Mouse (Mus musculus) inflammation-experienced regulatory T-cells, adult 16 weeks (primary cell): Measurements from ENCODE around the gene Syvn1. TPM values are rescaled to one million over a fixed set of nuclear protein-coding genes. Genes with fewer than 3 reads are reported as not detected.

Source experiments
- polyA plus RNA-seq: library from polyadenylated mRNA; unstranded; fragments of 100-300 nt; shearing (Covaris generic); gene quantifications from one replicate; pipeline ENCODE4 v1.2.1, GENCODE M21; 2017

Gene Syvn1
- polyA plus RNA-seq, result 63.0 TPM

DNA sequence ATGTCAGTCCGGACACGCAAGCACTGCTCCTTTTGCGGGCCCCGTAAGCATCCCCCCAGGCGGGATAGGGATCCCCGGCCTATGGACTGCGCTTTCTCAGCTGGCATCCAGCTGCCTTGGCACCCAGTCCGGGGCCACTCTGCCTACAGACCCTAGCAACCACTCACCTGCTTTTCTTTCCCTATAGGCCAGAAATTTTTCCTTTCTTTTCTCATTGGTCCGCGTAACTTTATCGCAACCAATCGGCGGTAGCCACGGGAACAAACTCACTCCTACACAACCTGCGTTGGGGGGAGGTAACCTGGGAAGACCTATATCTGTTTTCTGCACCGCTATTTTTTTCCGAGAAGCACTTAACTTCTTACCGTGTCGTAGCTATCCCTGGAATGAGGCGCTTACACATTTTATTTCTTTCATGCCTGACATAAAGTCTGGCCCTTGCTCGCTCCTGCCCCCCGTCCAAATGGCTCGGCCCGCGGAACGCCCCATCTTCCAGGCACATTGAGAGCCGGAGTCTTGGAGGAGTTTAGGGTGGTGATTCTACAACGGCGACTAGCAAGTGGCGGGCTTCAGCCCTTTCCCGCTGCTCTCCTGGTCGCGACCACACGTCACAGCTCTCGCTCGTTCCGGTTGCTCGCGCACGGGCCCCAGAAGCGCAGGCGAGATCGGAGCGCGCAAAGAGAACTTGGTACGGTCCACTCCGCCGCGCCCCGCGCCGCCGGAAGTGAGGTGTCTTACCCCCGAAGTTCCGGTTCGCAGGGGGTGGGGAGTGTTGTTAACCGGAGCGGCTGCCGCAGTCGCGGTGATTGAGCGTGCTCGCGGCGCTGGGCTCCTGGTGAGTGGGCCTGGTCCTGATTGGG lies at the start of gene Syvn1:
Gene Syvn1 (plus strand): TSS at position 283 of the 860 bp plus-strand sequence.

GRCm38 (mm10) chr19:6015511-6016315 lies 30.7 kb upstream of the Syvn1 start, which contains the start of gene Capn1:
Gene Capn1 (minus strand): TSS chr19:6015897.

DNA sequence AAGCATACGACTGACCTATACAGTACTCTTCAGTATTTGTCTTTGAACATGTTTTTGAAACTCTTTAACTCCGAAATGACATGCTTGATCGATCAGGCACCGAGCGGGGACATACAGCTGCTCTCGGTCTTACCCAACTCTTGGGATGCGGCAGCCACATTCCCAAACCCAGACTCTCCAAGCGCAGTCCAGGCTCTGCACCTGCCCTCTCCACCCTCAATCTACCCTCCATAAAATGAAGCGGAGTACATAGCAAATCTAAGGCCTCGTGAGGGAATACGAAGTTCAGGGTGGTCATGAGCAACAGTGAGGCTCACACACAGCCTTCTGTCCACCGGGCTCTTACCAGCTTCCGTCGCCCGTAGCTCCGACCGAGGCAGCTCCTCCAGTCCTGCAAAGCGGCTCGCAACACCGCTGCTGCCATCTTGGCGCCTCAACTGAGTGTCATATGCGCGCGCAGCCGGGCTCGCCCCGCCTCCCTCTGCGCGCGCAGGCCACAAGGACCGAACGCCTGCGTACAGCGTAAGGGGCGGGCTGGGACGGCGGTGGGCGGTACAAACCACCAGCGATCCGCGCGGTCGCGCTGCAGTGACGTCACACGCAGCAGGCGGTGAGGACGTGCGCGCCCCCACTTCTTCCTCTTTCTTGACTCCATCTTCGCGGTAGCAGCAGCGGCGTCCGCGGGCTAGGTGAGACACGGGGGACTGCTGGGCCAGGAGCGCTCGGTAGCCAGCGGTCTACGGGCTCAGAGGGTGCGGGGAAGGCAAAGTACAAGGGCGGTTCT lies 11.1 kb downstream of the Syvn1 start, which contains the start of the genes Mrpl49 and Fau:
Gene Mrpl49 (minus strand): TSS at position 473 of the 784 bp plus-strand sequence.
Gene Fau (plus strand): TSS at position 532 of the 784 bp plus-strand sequence.

DNA sequence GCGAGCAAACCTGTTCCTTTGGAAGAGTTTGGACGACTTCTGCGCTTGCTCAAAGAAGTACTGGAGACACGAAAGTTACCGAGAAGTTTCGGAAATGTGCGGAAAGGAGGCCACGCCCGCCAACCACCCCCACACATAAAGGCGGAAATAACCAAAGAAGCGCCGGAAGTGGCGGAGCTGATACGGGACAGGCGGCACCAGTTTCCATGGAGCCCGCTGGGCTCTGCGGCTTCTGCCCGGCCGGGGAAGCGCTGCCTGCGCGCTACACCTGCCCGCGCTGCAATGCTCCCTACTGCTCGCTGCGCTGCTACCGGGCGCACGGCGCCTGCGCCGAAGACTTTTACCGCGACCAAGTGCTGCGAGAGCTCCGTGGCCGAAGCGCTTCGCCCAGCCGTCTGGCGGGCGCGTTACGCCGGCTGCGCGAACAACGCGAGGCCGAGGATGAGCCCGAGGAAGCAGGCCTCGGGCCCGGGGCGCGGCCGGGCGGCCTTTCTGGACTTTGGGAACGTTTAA lies 14.7 kb downstream of the Syvn1 start, which contains the start of gene Znhit2:
Gene Znhit2 (plus strand): TSS at position 172 of the 513 bp plus-strand sequence.

DNA sequence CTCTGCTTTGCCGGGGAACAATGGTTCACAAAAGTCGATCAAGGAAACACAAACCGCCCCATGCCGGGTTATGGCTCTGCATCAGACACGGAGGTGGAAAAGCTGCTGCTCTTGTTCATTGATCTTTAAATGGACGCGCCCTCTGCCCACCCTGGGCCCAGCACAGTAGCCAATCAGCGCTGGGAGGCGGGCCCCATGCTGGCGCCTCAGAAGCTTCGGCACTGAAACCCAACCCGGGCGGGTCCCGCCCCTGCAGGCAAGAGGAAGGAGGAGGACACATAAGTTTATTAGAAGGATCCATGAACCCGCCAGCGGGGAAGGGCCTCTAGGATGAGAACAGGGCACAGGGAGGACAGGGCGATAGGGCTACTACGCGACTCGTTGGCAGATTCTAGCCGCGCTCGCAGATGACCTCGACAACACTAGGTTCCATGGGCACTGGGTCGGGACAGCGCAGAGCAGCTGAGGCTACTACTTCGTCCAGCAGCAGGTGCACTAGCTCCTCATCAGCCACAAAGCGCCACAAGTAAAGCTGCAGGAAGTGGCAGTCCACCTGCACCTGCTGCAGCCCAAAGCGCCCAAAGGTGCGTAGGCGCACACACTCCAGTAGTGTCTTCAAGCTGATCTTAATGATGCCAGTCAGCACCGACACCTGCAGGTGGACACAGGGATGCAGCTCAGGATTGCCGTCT lies 21.5 kb downstream of the Syvn1 start, which contains the start of gene Tm7sf2:
Gene Tm7sf2 (minus strand): TSS at position 650 of the 692 bp plus-strand sequence.

DNA sequence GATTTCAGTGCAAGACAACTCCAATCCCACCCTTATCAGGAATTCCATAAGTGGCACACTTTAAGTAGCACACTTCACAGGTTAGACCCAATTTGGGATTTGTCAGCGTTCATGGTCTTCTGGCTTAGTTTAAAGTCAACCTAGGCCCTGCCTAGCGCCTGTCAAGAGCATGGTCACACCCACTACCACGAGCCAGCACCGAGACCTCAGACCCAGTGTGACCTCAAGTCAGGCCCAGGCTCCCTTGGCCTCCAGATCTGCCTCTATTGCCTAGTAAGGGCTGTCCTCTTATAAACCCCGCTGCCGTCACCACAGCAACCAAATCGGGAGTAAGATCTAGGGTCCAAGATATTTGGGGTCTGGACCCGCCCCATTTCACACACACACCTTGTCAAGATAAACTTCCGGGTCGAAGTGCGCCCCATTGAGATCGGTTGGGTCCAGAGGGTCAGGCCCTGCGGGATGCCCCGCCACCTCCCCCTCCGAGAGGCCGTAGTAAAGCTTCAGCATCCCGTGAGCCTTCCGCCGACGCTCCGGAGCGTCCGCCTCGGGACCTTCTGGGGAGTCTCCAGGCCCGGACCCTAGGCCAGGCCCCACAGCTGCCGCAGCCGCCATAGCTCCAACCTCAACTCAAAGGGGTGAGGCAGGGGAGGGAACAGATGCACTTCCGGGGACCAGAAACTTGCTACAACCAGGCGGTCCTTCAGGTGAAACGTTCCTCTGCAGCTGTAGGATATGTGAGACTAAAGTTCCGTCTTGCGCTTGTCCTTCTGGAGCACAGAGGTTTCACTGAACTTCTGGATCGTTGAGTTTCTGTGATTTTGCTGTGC lies 30.4 kb downstream of the Syvn1 start, which contains the start of gene Vps51:
Gene Vps51 (minus strand): TSS at position 668 of the 830 bp plus-strand sequence.

DNA sequence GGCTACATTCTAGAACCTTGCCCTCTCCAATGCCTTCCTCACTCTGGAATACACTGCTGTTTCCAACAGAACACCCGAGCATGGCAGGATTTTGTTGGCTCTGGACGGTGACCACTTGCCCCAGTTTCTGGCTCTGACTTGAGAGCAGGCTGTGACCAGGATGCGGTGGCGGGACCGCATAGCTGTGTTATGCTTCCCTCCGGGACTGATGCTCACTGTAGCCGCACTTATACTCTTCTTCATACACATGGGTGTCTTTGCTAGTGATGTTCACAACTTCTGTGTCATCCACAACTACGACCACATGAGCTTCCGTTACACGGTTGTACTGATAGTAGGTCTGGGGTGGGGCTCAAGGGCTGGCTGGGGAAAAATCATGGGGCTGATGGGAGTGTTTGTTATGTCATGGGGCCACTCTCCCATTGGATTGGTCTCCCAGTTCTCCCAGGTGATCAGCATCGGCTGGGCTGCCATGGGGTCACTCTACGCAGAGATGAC lies 33.7 kb downstream of the Syvn1 start, which contains the start of gene Tmem262:
Gene Tmem262 (plus strand): TSS at position 51 of the 498 bp plus-strand sequence.

DNA sequence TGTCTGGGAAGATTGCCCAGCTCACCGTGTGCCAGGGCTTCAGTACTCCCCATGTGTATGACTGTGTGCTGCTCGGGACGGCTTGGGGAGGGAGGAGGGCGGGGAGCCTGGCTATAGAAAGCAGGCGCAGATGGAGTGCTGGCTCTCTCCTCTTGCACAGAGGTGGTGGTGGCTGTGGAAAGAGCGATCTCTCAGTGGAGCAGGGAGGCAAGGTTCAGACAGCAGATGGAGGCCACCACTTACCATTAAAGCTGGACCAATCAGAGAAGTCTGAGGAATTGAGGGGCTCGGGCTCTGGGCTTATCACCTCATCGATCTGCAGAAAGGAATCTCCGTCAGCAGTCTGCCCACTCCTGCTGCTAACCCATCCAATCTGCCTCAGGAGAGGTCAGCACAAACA lies 35.8 kb downstream of the Syvn1 start, which contains the start of gene Gm28374:
Gene Gm28374 (minus strand): TSS at position 101 of the 400 bp plus-strand sequence.

GRCm38 (mm10) chr19:6084478-6085248 lies 38.3 kb downstream of the Syvn1 start, which contains the start of the genes Zfpl1 and Cdca5:
Gene Zfpl1 (minus strand): TSS chr19:6084956.
Gene Cdca5 (plus strand): TSS chr19:6084983.

DNA sequence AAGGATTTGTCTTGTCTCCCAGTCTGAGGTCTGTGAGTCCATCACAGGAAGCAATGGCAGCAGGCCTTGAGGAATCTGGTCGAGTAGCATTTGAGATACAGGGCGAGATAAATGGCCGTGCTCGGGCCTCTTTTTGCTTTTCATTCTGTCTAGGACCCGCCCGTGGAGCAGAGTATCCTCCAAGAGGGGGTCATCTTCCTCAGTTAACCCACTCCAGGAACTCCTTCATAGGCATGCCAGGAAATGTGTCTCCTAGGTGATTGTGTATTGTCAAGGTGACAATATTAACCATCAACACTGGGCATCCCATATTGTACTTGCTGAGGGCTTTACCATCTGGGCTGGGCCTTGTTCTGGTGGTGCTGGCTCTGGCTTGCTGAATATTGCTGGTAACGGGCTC lies 47.7 kb downstream of the Syvn1 start, which contains the start of gene AC131692.1:
Gene AC131692.1 (plus strand): TSS at position 301 of the 400 bp plus-strand sequence.

Other genes with a start within 250 kb of the Syvn1 start
- 341 TPM for gene Frmd8, start 171.3 kb upstream of the Syvn1 start, polyA plus RNA-seq
- 49.6 TPM for gene Slc25a45, start 168.8 kb upstream of the Syvn1 start, polyA plus RNA-seq
- gene Tigd3, start 152.4 kb upstream of the Syvn1 start, polyA plus RNA-seq, result 0.65 TPM
- 210 TPM for gene Dpf2, start 133.6 kb upstream of the Syvn1 start, polyA plus RNA-seq
- 0.34 TPM for gene Cdc42ep2, start 121.8 kb upstream of the Syvn1 start, polyA plus RNA-seq
- 56.4 TPM for gene Pola2, start 82.4 kb upstream of the Syvn1 start, polyA plus RNA-seq
- gene Slc22a20, start 60.4 kb upstream of the Syvn1 start, polyA plus RNA-seq, result not detected
- 71.0 TPM for gene Capn1, start 30.7 kb upstream of the Syvn1 start, polyA plus RNA-seq
- 56.0 TPM for gene Mrpl49, start 11.2 kb downstream of the Syvn1 start, polyA plus RNA-seq
- gene Fau, start 11.3 kb downstream of the Syvn1 start, polyA plus RNA-seq, result 820 TPM
- gene Znhit2, start 14.6 kb downstream of the Syvn1 start, polyA plus RNA-seq, result 10.9 TPM
- gene Tm7sf2, start 21.8 kb downstream of the Syvn1 start, polyA plus RNA-seq, result 20.5 TPM
- 98.9 TPM for gene Vps51, start 30.7 kb downstream of the Syvn1 start, polyA plus RNA-seq
- not detected for gene Tmem262, start 33.5 kb downstream of the Syvn1 start, polyA plus RNA-seq
- gene Gm28374, start 35.7 kb downstream of the Syvn1 start, polyA plus RNA-seq, result 0.73 TPM
- gene Zfpl1, start 38.4 kb downstream of the Syvn1 start, polyA plus RNA-seq, result 53.7 TPM
- gene Cdca5, start 38.4 kb downstream of the Syvn1 start, polyA plus RNA-seq, result 5.6 TPM
- not detected for gene AC131692.1, start 47.8 kb downstream of the Syvn1 start, polyA plus RNA-seq
- not detected for gene Naaladl1, start 59.2 kb downstream of the Syvn1 start, polyA plus RNA-seq
- gene Sac3d1, start 72.1 kb downstream of the Syvn1 start, polyA plus RNA-seq, result 2.7 TPM
- gene Snx15, start 81.7 kb downstream of the Syvn1 start, polyA plus RNA-seq, result 43.1 TPM
- gene Batf2, start 94.4 kb downstream of the Syvn1 start, polyA plus RNA-seq, result not detected
- gene Arl2, start 95.0 kb downstream of the Syvn1 start, polyA plus RNA-seq, result 25.0 TPM
- gene Majin, start 137.8 kb downstream of the Syvn1 start, polyA plus RNA-seq, result 0.28 TPM
- not detected for gene Gpha2, start 179.8 kb downstream of the Syvn1 start, polyA plus RNA-seq
- 14.8 TPM for gene Ppp2r5b, start 189.3 kb downstream of the Syvn1 start, polyA plus RNA-seq
- 48.1 TPM for gene Atg2a, start 195.1 kb downstream of the Syvn1 start, polyA plus RNA-seq
- gene Ehd1, start 230.1 kb downstream of the Syvn1 start, polyA plus RNA-seq, result 25.5 TPM